Mouse (Mus musculus): Measurements from ENCODE around the gene Rps18.

DNA sequence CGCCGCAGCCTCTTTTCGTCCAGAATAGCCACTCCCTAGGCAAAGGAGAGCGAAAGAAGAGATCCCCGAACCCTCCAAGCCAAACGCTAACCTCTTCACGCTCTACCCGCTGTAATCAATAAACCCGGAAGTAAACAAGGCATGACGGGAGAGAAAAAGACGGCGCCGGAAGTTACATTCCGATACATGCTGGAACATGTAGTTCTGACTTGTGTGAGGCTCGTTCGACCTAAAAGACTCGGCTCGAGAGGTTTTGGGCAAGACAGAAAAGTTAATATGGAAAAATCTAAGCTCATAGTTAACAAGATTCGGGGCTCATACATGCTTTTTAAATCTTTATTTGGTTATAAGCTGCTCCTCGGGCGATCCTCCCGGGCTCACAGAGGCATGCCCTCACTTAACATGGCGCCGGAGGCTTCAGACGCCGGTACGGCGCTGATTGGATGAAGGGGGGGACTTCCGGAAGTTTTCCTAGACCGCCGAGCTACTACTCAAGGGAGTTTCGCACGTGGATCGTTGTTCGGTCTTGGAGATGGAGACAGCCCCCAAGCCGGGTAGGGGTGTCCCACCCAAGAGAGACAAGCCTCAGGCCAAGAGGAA lies 15.5 kb downstream of the Rps18 start, which contains the start of the genes Pfdn6 and Wdr46:
- TF ChIP-seq CTCF (IDR thresholded peaks at IDR 0.05; ENCODE audit: control insufficient read depth, insufficient read depth, insufficient replicate concordance, low read depth, low read length) (no peak), POLR2A (IDR thresholded peaks at IDR 0.05; ENCODE audit: control insufficient read depth, low read depth, low read length) (peak; percentile 29; the same call in 1 of the 2 replicates)

Measured in testis, adult 2 months (tissue).